In genomic region chr11:48798308-48798707, GRCm38 (mm10) we compare ENCODE assay signal across 9 mouse cellular contexts. TPM values are rescaled to one million over a fixed set of nuclear protein-coding genes. Genes with fewer than 3 reads are reported as not detected.
DNase-seq lines count a peak whose midpoint lies in the region; ATAC-seq and TF ChIP-seq lines count a peak whose summit lies in the region.
"Had no signal": no experiment of that assay in that cellular context is flagged by ENCODE, and none has a peak within 500 bp of the region (broad histone marks: within the 10 kb centered on the region; RNA-seq: fewer than 3 reads in every experiment).

No protein-coding gene starts in this region.

- H3K4me3 ChIP-seq in forebrain, embryonic 12.5 days (replicated peaks), result no peak overlapping the region
- no peak overlapping the region for H3K4me3 ChIP-seq in forebrain, embryonic 16.5 days (replicated peaks; ENCODE audit: low read length)
- H3K4me3 ChIP-seq in lung, postnatal 0 days (ENCODE audit: low read depth, low read length), result no peak overlapping the region
- H3K4me3 ChIP-seq in liver, embryonic 13.5 days (replicated peaks), result peak overlapping the region; percentile 88
- no peak overlapping the region for H3K4me3 ChIP-seq in stomach, embryonic 16.5 days (replicated peaks; ENCODE audit: low read length)

- no peak for TF ChIP-seq EP300 in lung, postnatal 0 days (IDR thresholded peaks at IDR 0.05)

- WGBS in forebrain, embryonic 12.5 days, result 78% methylated on average over 7 of the region's 7 CpGs
- 84% methylated on average over 7 of the region's 7 CpGs for WGBS in forebrain, embryonic 16.5 days
- 74% methylated on average over 7 of the region's 7 CpGs for WGBS in lung, postnatal 0 days
- 36% methylated on average over 7 of the region's 7 CpGs for WGBS in liver, embryonic 13.5 days (ENCODE audit: insufficient replicate concordance)
- WGBS in stomach, embryonic 16.5 days, result 73% methylated on average over 7 of the region's 7 CpGs

- no peak overlapping the region for H3K27ac ChIP-seq in forebrain, embryonic 12.5 days
- no peak overlapping the region for H3K27ac ChIP-seq in forebrain, embryonic 16.5 days (ENCODE audit: low read length)
- H3K27ac ChIP-seq in lung, postnatal 0 days (ENCODE audit: low read length), result no peak overlapping the region
- H3K27ac ChIP-seq in liver, embryonic 13.5 days, result peak overlapping the region; percentile 94
- H3K27ac ChIP-seq in stomach, embryonic 16.5 days (ENCODE audit: low read length), result 0 out of 2 replicates have a peak overlapping the region, but pooled peaks have one; percentile 6

- peak overlapping the region; percentile 36; the same call in 1 of the 2 replicates for H3K9ac ChIP-seq in forebrain, embryonic 12.5 days
- no peak overlapping the region for H3K9ac ChIP-seq in forebrain, embryonic 16.5 days (replicated peaks; ENCODE audit: low read depth, low read length)
- H3K9ac ChIP-seq in lung, postnatal 0 days (replicated peaks; ENCODE audit: low read depth), result no peak overlapping the region
- peak overlapping the region; percentile 92 for H3K9ac ChIP-seq in liver, embryonic 13.5 days
- 0 out of 2 replicates have a peak overlapping the region, but pooled peaks have one; percentile 31 for H3K9ac ChIP-seq in stomach, embryonic 16.5 days (ENCODE audit: low read length)

- no peak for ATAC-seq in forebrain, embryonic 12.5 days (ENCODE audit: low FRiP score)
- ATAC-seq in forebrain, embryonic 16.5 days, result no peak
- ATAC-seq in lung, postnatal 0 days, result no peak
- ATAC-seq in liver, embryonic 13.5 days (ENCODE audit: low read depth), result no peak
- no peak for ATAC-seq in stomach, embryonic 16.5 days (ENCODE audit: insufficient read depth, low FRiP score)

- 0 out of 2 replicates have a peak overlapping the region, but pooled peaks have one; percentile 2 for H3K4me2 ChIP-seq in forebrain, embryonic 12.5 days
- H3K4me2 ChIP-seq in forebrain, embryonic 16.5 days (ENCODE audit: low read length), result no peak overlapping the region
- peak overlapping the region; percentile 82; the same call in 1 of the 2 replicates for H3K4me2 ChIP-seq in lung, postnatal 0 days (replicated peaks; ENCODE audit: low read depth, low read length)
- peak overlapping the region; percentile 84 for H3K4me2 ChIP-seq in liver, embryonic 13.5 days
- H3K4me2 ChIP-seq in stomach, embryonic 16.5 days (ENCODE audit: low read depth, low read length), result peak overlapping the region; percentile 97

- H3K27me3 ChIP-seq in forebrain, embryonic 12.5 days, result no peaks in the 10 kb centered on the region
- H3K27me3 ChIP-seq in forebrain, embryonic 16.5 days (replicated peaks; ENCODE audit: control insufficient read depth, insufficient read depth, low read length), result no peaks in the 10 kb centered on the region
- no peaks in the 10 kb centered on the region for H3K27me3 ChIP-seq in lung, postnatal 0 days (replicated peaks; ENCODE audit: insufficient read depth, low read length)
- H3K27me3 ChIP-seq in liver, embryonic 13.5 days, result no peaks in the 10 kb centered on the region
- no peaks in the 10 kb centered on the region for H3K27me3 ChIP-seq in stomach, embryonic 16.5 days (ENCODE audit: control insufficient read depth, insufficient read depth, low read length)

- DNase-seq in lung, postnatal 0 days (ENCODE audit: low spot score), result no peak
- no peak for DNase-seq in lung, postnatal 36 days
- DNase-seq in liver, embryonic 13.5 days, result no peak
- DNase-seq in layer of hippocampus, adult 9-11 months, result no peak
- DNase-seq in adrenal gland, postnatal 36 days, result no peak
- DNase-seq: gastrocnemius, postnatal 36 days had no signal

- H3K36me3 ChIP-seq in forebrain, embryonic 12.5 days (replicated peaks), result peaks cover 21% of the 10 kb centered on the region
- H3K36me3 ChIP-seq in forebrain, embryonic 16.5 days (ENCODE audit: control insufficient read depth, insufficient read depth), result peaks cover 7% of the 10 kb centered on the region; the same call in 1 of the 2 replicates
- H3K36me3 ChIP-seq in lung, postnatal 0 days (ENCODE audit: insufficient read depth, low read length), result peaks cover 10% of the 10 kb centered on the region; the same call in 1 of the 2 replicates
- peaks cover 23% of the 10 kb centered on the region for H3K36me3 ChIP-seq in liver, embryonic 13.5 days
- peaks cover 8% of the 10 kb centered on the region for H3K36me3 ChIP-seq in stomach, embryonic 16.5 days (ENCODE audit: control insufficient read depth, insufficient read depth, low read length)

- H3K4me1 ChIP-seq in forebrain, embryonic 12.5 days, result peaks cover 31% of the 10 kb centered on the region
- H3K4me1 ChIP-seq in forebrain, embryonic 16.5 days (replicated peaks; ENCODE audit: control insufficient read depth, insufficient read depth, low read length), result peaks cover 33% of the 10 kb centered on the region
- peaks cover 12% of the 10 kb centered on the region; the same call in 1 of the 2 replicates for H3K4me1 ChIP-seq in lung, postnatal 0 days (ENCODE audit: insufficient read depth, low read depth, low read length)
- H3K4me1 ChIP-seq in liver, embryonic 13.5 days (replicated peaks), result peaks cover 51% of the 10 kb centered on the region
- H3K4me1 ChIP-seq in stomach, embryonic 16.5 days (ENCODE audit: control insufficient read depth, insufficient read depth, low read length), result peaks cover 13% of the 10 kb centered on the region

- no peaks in the 10 kb centered on the region for H3K9me3 ChIP-seq in forebrain, embryonic 12.5 days
- H3K9me3 ChIP-seq in forebrain, embryonic 16.5 days (ENCODE audit: control insufficient read depth, low read length), result no peaks in the 10 kb centered on the region
- no peaks in the 10 kb centered on the region for H3K9me3 ChIP-seq in lung, postnatal 0 days (ENCODE audit: low read length)
- H3K9me3 ChIP-seq in liver, embryonic 13.5 days (replicated peaks), result no peaks in the 10 kb centered on the region
- H3K9me3 ChIP-seq in stomach, embryonic 16.5 days (replicated peaks; ENCODE audit: control insufficient read depth, low read length), result no peaks in the 10 kb centered on the region

- TF ChIP-seq CTCF in lung, postnatal 0 days (IDR thresholded peaks at IDR 0.05), result no peak

RNA-seq across cellular contexts. Expression of gene Rack1, which starts 1.8 kb away (rescaled TPM):
- polyA plus RNA-seq in forebrain, embryonic 12.5 days (2016; fragmentation: Nextera tagmentation; extraction: Ambion mirVana), result 512 and 565 TPM in 2 replicates
- 451 and 473 TPM in 2 replicates for polyA plus RNA-seq in forebrain, embryonic 16.5 days (2015; fragmentation: Nextera tagmentation; extraction: Ambion mirVana)
- 404 and 434 TPM in 2 replicates for polyA plus RNA-seq in lung, postnatal 0 days (2015; fragmentation: Nextera tagmentation; extraction: Ambion mirVana)
- 688 and 710 TPM in 2 replicates for polyA plus RNA-seq in liver, embryonic 13.5 days (2015; fragmentation: Nextera tagmentation; extraction: Ambion mirVana)
- 634 and 687 TPM in 2 replicates for polyA plus RNA-seq in stomach, embryonic 16.5 days (2015; fragmentation: Nextera tagmentation; extraction: Ambion mirVana)
- total RNA-seq in adrenal gland, postnatal 36 days (2021), result 100 to 1,000 TPM; 711 to 729 TPM

RNA-seq across cellular contexts. Expression of gene Trim41, which starts 18.8 kb away (rescaled TPM):
- 6.2 and 6.8 TPM in 2 replicates for polyA plus RNA-seq in forebrain, embryonic 12.5 days (2016; fragmentation: Nextera tagmentation; extraction: Ambion mirVana)
- 7.2 and 7.6 TPM in 2 replicates for polyA plus RNA-seq in forebrain, embryonic 16.5 days (2015; fragmentation: Nextera tagmentation; extraction: Ambion mirVana)
- polyA plus RNA-seq in lung, postnatal 0 days (2015; fragmentation: Nextera tagmentation; extraction: Ambion mirVana), result 4.3 and 5.1 TPM in 2 replicates
- polyA plus RNA-seq in liver, embryonic 13.5 days (2015; fragmentation: Nextera tagmentation; extraction: Ambion mirVana), result 1.7 and 2.4 TPM in 2 replicates
- polyA plus RNA-seq in stomach, embryonic 16.5 days (2015; fragmentation: Nextera tagmentation; extraction: Ambion mirVana), result 4.6 and 5.7 TPM in 2 replicates
- total RNA-seq in adrenal gland, postnatal 36 days (2021), result 10 to 100 TPM; 32.9 to 45.2 TPM

RNA-seq across cellular contexts. Expression of gene Trim7, which starts 27.6 kb away (rescaled TPM):
- 0.76 and 1.00 TPM in 2 replicates for polyA plus RNA-seq in forebrain, embryonic 12.5 days (2016; fragmentation: Nextera tagmentation; extraction: Ambion mirVana)
- 1.4 and 2.0 TPM in 2 replicates for polyA plus RNA-seq in forebrain, embryonic 16.5 days (2015; fragmentation: Nextera tagmentation; extraction: Ambion mirVana)
- polyA plus RNA-seq in lung, postnatal 0 days (2015; fragmentation: Nextera tagmentation; extraction: Ambion mirVana), result 1.2 and 1.6 TPM in 2 replicates
- 0.06 and 0.09 TPM in 2 replicates for polyA plus RNA-seq in liver, embryonic 13.5 days (2015; fragmentation: Nextera tagmentation; extraction: Ambion mirVana)
- polyA plus RNA-seq in stomach, embryonic 16.5 days (2015; fragmentation: Nextera tagmentation; extraction: Ambion mirVana), result 1.7 and 2.6 TPM in 2 replicates
- total RNA-seq in adrenal gland, postnatal 36 days (2021), result 1 to 10 TPM; 6.4 to 8.6 TPM

RNA-seq across cellular contexts. Expression of gene Gm12184, which starts 28.1 kb away (rescaled TPM):
- 6.8 and 9.4 TPM in 2 replicates for polyA plus RNA-seq in forebrain, embryonic 12.5 days (2016; fragmentation: Nextera tagmentation; extraction: Ambion mirVana)
- 2.8 and 3.9 TPM in 2 replicates for polyA plus RNA-seq in forebrain, embryonic 16.5 days (2015; fragmentation: Nextera tagmentation; extraction: Ambion mirVana)
- 4.4 and 5.5 TPM in 2 replicates for polyA plus RNA-seq in lung, postnatal 0 days (2015; fragmentation: Nextera tagmentation; extraction: Ambion mirVana)
- 1.2 and 1.7 TPM in 2 replicates for polyA plus RNA-seq in liver, embryonic 13.5 days (2015; fragmentation: Nextera tagmentation; extraction: Ambion mirVana)
- 0.98 and 1.5 TPM in 2 replicates for polyA plus RNA-seq in stomach, embryonic 16.5 days (2015; fragmentation: Nextera tagmentation; extraction: Ambion mirVana)
- total RNA-seq in adrenal gland, postnatal 36 days (2021), result 1 to 10 TPM; 1.4 to 3.2 TPM

Comparison
In these comparisons a context has a peak if more than half of its experiments do, and no peak if none do; other contexts are left out.
1. H3K9ac ChIP-seq: peak in forebrain, embryonic 12.5 days (single experiment), liver, embryonic 13.5 days (single experiment) and stomach, embryonic 16.5 days (single experiment); none in forebrain, embryonic 16.5 days (single experiment) and lung, postnatal 0 days (single experiment).
2. H3K27ac ChIP-seq: peak in liver, embryonic 13.5 days (single experiment) and stomach, embryonic 16.5 days (single experiment); none in forebrain, embryonic 12.5 days (single experiment), forebrain, embryonic 16.5 days (single experiment) and lung, postnatal 0 days (single experiment).